Mouse (Mus musculus) liver, embryonic 14.5 days (tissue): ENCODE data around the gene Rxra.

Experiments used
- CTCF ChIP-seq: IDR thresholded peaks from 2 replicates; pipeline ENCODE4 v1.5.1; 2016; ENCODE audit warnings: antibody characterized with exemption, low read depth, control low read depth
- EP300 ChIP-seq: IDR thresholded peaks from 2 replicates; pipeline ENCODE4 v1.6.1; 2016; ENCODE audit warnings: antibody characterized with exemption, low read depth

GRCm38 (mm10) chr2:27779291-27779866, 103.1 kb downstream of the Rxra start:
- TF ChIP-seq CTCF, result no peak
- no peak for TF ChIP-seq EP300
